Mouse (Mus musculus): ENCODE results near the gene Cdk5rap2. TPM values are rescaled to one million over a fixed set of nuclear protein-coding genes. Genes with fewer than 3 reads are reported as not detected.

The Cdk5rap2 gene
- polyA plus RNA-seq, 1 experiment: 73.1 TPM

GRCm38 (mm10) chr4:70228350-70228749 is 181.9 kb downstream of the Cdk5rap2 start:
- TF ChIP-seq CTCF (IDR thresholded peaks at IDR 0.05; ENCODE audit: control insufficient read depth, insufficient read depth, insufficient replicate concordance, low read depth, low read length): no peak
- TF ChIP-seq POLR2A (IDR thresholded peaks at IDR 0.05; ENCODE audit: control insufficient read depth, low read depth, low read length): no peak
- H3K4me3 ChIP-seq (ENCODE audit: control insufficient read depth, low read depth, low read length): no peak overlapping the region
- no peak overlapping the region for H3K27ac ChIP-seq (ENCODE audit: control insufficient read depth, insufficient read depth, low read depth, low read length)
- no peaks in the 10 kb centered on the region for H3K27me3 ChIP-seq (ENCODE audit: control insufficient read depth, insufficient read depth, low read length)
- H3K4me1 ChIP-seq (ENCODE audit: control insufficient read depth, insufficient read depth, low read length): no peaks in the 10 kb centered on the region
- no peaks in the 10 kb centered on the region; the same call in none of the 2 replicates for H3K36me3 ChIP-seq (ENCODE audit: control insufficient read depth, insufficient read depth, low read length)

GRCm38 (mm10) chr4:70227667-70228066 is 182.6 kb downstream of the Cdk5rap2 start:
- TF ChIP-seq POLR2A (IDR thresholded peaks at IDR 0.05; ENCODE audit: control insufficient read depth, low read depth, low read length) (no peak), CTCF (IDR thresholded peaks at IDR 0.05; ENCODE audit: control insufficient read depth, insufficient read depth, insufficient replicate concordance, low read depth, low read length) (no peak)
- Histone ChIP-seq H3K4me1 (ENCODE audit: control insufficient read depth, insufficient read depth, low read length) (no peaks in the 10 kb centered on the region), H3K4me3 (ENCODE audit: control insufficient read depth, low read depth, low read length) (no peak overlapping the region), H3K36me3 (ENCODE audit: control insufficient read depth, insufficient read depth, low read length) (no peaks in the 10 kb centered on the region; the same call in none of the 2 replicates), H3K27ac (ENCODE audit: control insufficient read depth, insufficient read depth, low read depth, low read length) (no peak overlapping the region), H3K27me3 (ENCODE audit: control insufficient read depth, insufficient read depth, low read length) (no peaks in the 10 kb centered on the region)

- H3K36me3 ChIP-seq (ENCODE audit: control insufficient read depth, insufficient read depth, low read length): no peaks in the 10 kb centered on the region; the same call in none of the 2 replicates
- H3K4me3 ChIP-seq (ENCODE audit: control insufficient read depth, low read depth, low read length): no peak overlapping the region
- TF ChIP-seq POLR2A (IDR thresholded peaks at IDR 0.05; ENCODE audit: control insufficient read depth, low read depth, low read length): no peak
- no peak for TF ChIP-seq CTCF (IDR thresholded peaks at IDR 0.05; ENCODE audit: control insufficient read depth, insufficient read depth, insufficient replicate concordance, low read depth, low read length)
- H3K27ac ChIP-seq (ENCODE audit: control insufficient read depth, insufficient read depth, low read depth, low read length): no peak overlapping the region
- H3K4me1 ChIP-seq (ENCODE audit: control insufficient read depth, insufficient read depth, low read length): no peaks in the 10 kb centered on the region
- no peaks in the 10 kb centered on the region for H3K27me3 ChIP-seq (ENCODE audit: control insufficient read depth, insufficient read depth, low read length)
These were observed 185.7 kb downstream of the Cdk5rap2 start for GRCm38 (mm10) chr4:70224503-70224902.

GRCm38 (mm10) chr4:70221878-70222277 is 188.4 kb downstream of the Cdk5rap2 start:
- TF ChIP-seq CTCF (IDR thresholded peaks at IDR 0.05; ENCODE audit: control insufficient read depth, insufficient read depth, insufficient replicate concordance, low read depth, low read length) (no peak), POLR2A (IDR thresholded peaks at IDR 0.05; ENCODE audit: control insufficient read depth, low read depth, low read length) (no peak)
- no peaks in the 10 kb centered on the region for H3K4me1 ChIP-seq (ENCODE audit: control insufficient read depth, insufficient read depth, low read length)
- no peak overlapping the region for H3K27ac ChIP-seq (ENCODE audit: control insufficient read depth, insufficient read depth, low read depth, low read length)
- no peaks in the 10 kb centered on the region for H3K27me3 ChIP-seq (ENCODE audit: control insufficient read depth, insufficient read depth, low read length)
- no peak overlapping the region for H3K4me3 ChIP-seq (ENCODE audit: control insufficient read depth, low read depth, low read length)
- H3K36me3 ChIP-seq (ENCODE audit: control insufficient read depth, insufficient read depth, low read length): no peaks in the 10 kb centered on the region; the same call in 1 of the 2 replicates

- TF ChIP-seq POLR2A (IDR thresholded peaks at IDR 0.05; ENCODE audit: control insufficient read depth, low read depth, low read length) (no peak), CTCF (IDR thresholded peaks at IDR 0.05; ENCODE audit: control insufficient read depth, insufficient read depth, insufficient replicate concordance, low read depth, low read length) (no peak)
- Histone ChIP-seq H3K36me3 (ENCODE audit: control insufficient read depth, insufficient read depth, low read length) (no peaks in the 10 kb centered on the region; the same call in 1 of the 2 replicates), H3K27ac (ENCODE audit: control insufficient read depth, insufficient read depth, low read depth, low read length) (no peak overlapping the region)
These were observed 188.9 kb downstream of the Cdk5rap2 start for GRCm38 (mm10) chr4:70221370-70221769.

GRCm38 (mm10) chr4:70220277-70221180 is 189.7 kb downstream of the Cdk5rap2 start:
- Histone ChIP-seq H3K4me3 (ENCODE audit: control insufficient read depth, low read depth, low read length) (no peak overlapping the region), H3K4me1 (ENCODE audit: control insufficient read depth, insufficient read depth, low read length) (no peaks in the 10 kb centered on the region), H3K27me3 (ENCODE audit: control insufficient read depth, insufficient read depth, low read length) (no peaks in the 10 kb centered on the region), H3K27ac (ENCODE audit: control insufficient read depth, insufficient read depth, low read depth, low read length) (no peak overlapping the region), H3K36me3 (ENCODE audit: control insufficient read depth, insufficient read depth, low read length) (no peaks in the 10 kb centered on the region; the same call in 1 of the 2 replicates)
- TF ChIP-seq POLR2A (IDR thresholded peaks at IDR 0.05; ENCODE audit: control insufficient read depth, low read depth, low read length) (no peak), CTCF (IDR thresholded peaks at IDR 0.05; ENCODE audit: control insufficient read depth, insufficient read depth, insufficient replicate concordance, low read depth, low read length) (no peak)

More at GRCm38 (mm10) chr4:70221370-70221769, 188.9 kb downstream of the Cdk5rap2 start:
- no peaks in the 10 kb centered on the region for H3K27me3 ChIP-seq (ENCODE audit: control insufficient read depth, insufficient read depth, low read length)
- no peak overlapping the region for H3K4me3 ChIP-seq (ENCODE audit: control insufficient read depth, low read depth, low read length)
- H3K4me1 ChIP-seq (ENCODE audit: control insufficient read depth, insufficient read depth, low read length): no peaks in the 10 kb centered on the region

- Histone ChIP-seq H3K4me1 (ENCODE audit: control insufficient read depth, insufficient read depth, low read length) (no peaks in the 10 kb centered on the region), H3K27ac (ENCODE audit: control insufficient read depth, insufficient read depth, low read depth, low read length) (no peak overlapping the region), H3K27me3 (ENCODE audit: control insufficient read depth, insufficient read depth, low read length) (no peaks in the 10 kb centered on the region), H3K4me3 (ENCODE audit: control insufficient read depth, low read depth, low read length) (no peak overlapping the region), H3K36me3 (ENCODE audit: control insufficient read depth, insufficient read depth, low read length) (no peaks in the 10 kb centered on the region; the same call in 1 of the 2 replicates)
- TF ChIP-seq POLR2A (IDR thresholded peaks at IDR 0.05; ENCODE audit: control insufficient read depth, low read depth, low read length): no peak
These were observed 190.5 kb downstream of the Cdk5rap2 start for GRCm38 (mm10) chr4:70219776-70220175.
